Mouse (Mus musculus): ENCODE measurements around the gene Ankrd11.

GRCm38 (mm10) chr8:122901476-122901875 lies 140.6 kb downstream of the Ankrd11 start:
- no peak for TF ChIP-seq POLR2AphosphoS2 (IDR thresholded peaks at IDR 0.05; ENCODE audit: insufficient read length, low read depth)
- no peak for TF ChIP-seq POLR2A (IDR thresholded peaks at IDR 0.05; ENCODE audit: insufficient read length, low read depth)
- no peak for TF ChIP-seq USF1 (IDR thresholded peaks at IDR 0.05; ENCODE audit: low read depth)
- TF ChIP-seq MAX (IDR thresholded peaks at IDR 0.05; ENCODE audit: low read depth): no peak
- no peak for TF ChIP-seq MYOG (IDR thresholded peaks at IDR 0.05; ENCODE audit: control insufficient read depth in 1 of 3, insufficient read depth in 1 of 3, insufficient read length in 2 of 3, low read depth in 2 of 3)
- TF ChIP-seq SRF (IDR thresholded peaks at IDR 0.05; ENCODE audit: control insufficient read depth, insufficient read length, low read depth): no peak
- TF ChIP-seq MYOD1 (IDR thresholded peaks at IDR 0.05; ENCODE audit: control insufficient read depth in 1 of 3, insufficient read length in 2 of 3, low read depth in 2 of 3): no peak

Measured in myocyte (in vitro differentiated cells).